Mouse (Mus musculus) embryonic fibroblast, embryonic 13.5 days (primary cell): ENCODE results near the gene Tiparp.

Source experiments
- CTCF ChIP-seq: IDR thresholded peaks from 2 replicates; pipeline ENCODE4 v1.5.1; 2011; ENCODE audit warnings: mild to moderate bottlenecking, control low read depth, low read length, moderate library complexity, borderline replicate concordance; ENCODE audit not compliant: insufficient read depth
- POLR2A ChIP-seq: IDR thresholded peaks from 2 replicates; pipeline ENCODE4 v1.6.1; 2011; ENCODE audit warnings: low read depth, mild to moderate bottlenecking, control low read depth, low read length, moderate library complexity

GRCm38 (mm10) chr3:65601291-65602050, 73.3 kb downstream of the Tiparp start:
- TF ChIP-seq CTCF: no peak
- no peak for TF ChIP-seq POLR2A
